Mouse (Mus musculus): Measurements from ENCODE around the gene Fance. TPM values are rescaled to one million over a fixed set of nuclear protein-coding genes. Genes with fewer than 3 reads are reported as not detected.

Fance gene
- polyA plus RNA-seq, 1 experiment from 2014 or later, result 36.5 TPM

Other genes with a start within 250 kb of the Fance start
- gene Tcp11, start 232.9 kb upstream of the Fance start, polyA plus RNA-seq (2016; fragmentation: Nextera tagmentation; extraction: Ambion mirVana), result 1.2 and 1.4 TPM in 2 replicates
- gene Scube3, start 171.4 kb upstream of the Fance start, polyA plus RNA-seq (2016; fragmentation: Nextera tagmentation; extraction: Ambion mirVana), result 8.7 and 12.0 TPM in 2 replicates
- gene Zfp523, start 136.4 kb upstream of the Fance start, polyA plus RNA-seq (2016; fragmentation: Nextera tagmentation; extraction: Ambion mirVana), result 51.9 and 54.9 TPM in 2 replicates
- 11.1 and 12.8 TPM in 2 replicates for gene Def6, start 105.7 kb upstream of the Fance start, polyA plus RNA-seq (2016; fragmentation: Nextera tagmentation; extraction: Ambion mirVana)
- gene Ppard, start 80.8 kb upstream of the Fance start, polyA plus RNA-seq (2016; fragmentation: Nextera tagmentation; extraction: Ambion mirVana), result 3.2 and 3.5 TPM in 2 replicates
- 535 and 537 TPM in 2 replicates for gene Rpl10a, start 15.0 kb downstream of the Fance start, polyA plus RNA-seq (2016; fragmentation: Nextera tagmentation; extraction: Ambion mirVana)
- 11.3 and 13.2 TPM in 2 replicates for gene Tead3, start 37.3 kb downstream of the Fance start, polyA plus RNA-seq (2016; fragmentation: Nextera tagmentation; extraction: Ambion mirVana)
- gene Tulp1, start 51.7 kb downstream of the Fance start, polyA plus RNA-seq (2016; fragmentation: Nextera tagmentation; extraction: Ambion mirVana), result 6.3 and 8.6 TPM in 2 replicates
- gene Fkbp5, start 204.0 kb downstream of the Fance start, polyA plus RNA-seq (2016; fragmentation: Nextera tagmentation; extraction: Ambion mirVana), result 36.2 and 42.4 TPM in 2 replicates
- not detected in 2 replicates for gene Armc12, start 217.3 kb downstream of the Fance start, polyA plus RNA-seq (2016; fragmentation: Nextera tagmentation; extraction: Ambion mirVana)
- not detected in 2 replicates for gene Clpsl2, start 235.9 kb downstream of the Fance start, polyA plus RNA-seq (2016; fragmentation: Nextera tagmentation; extraction: Ambion mirVana)
- gene Clps, start 247.2 kb downstream of the Fance start, polyA plus RNA-seq (2016; fragmentation: Nextera tagmentation; extraction: Ambion mirVana), result not detected in 2 replicates